ENCODE assay signal across 28 mouse cellular contexts in the genomic region with DNA sequence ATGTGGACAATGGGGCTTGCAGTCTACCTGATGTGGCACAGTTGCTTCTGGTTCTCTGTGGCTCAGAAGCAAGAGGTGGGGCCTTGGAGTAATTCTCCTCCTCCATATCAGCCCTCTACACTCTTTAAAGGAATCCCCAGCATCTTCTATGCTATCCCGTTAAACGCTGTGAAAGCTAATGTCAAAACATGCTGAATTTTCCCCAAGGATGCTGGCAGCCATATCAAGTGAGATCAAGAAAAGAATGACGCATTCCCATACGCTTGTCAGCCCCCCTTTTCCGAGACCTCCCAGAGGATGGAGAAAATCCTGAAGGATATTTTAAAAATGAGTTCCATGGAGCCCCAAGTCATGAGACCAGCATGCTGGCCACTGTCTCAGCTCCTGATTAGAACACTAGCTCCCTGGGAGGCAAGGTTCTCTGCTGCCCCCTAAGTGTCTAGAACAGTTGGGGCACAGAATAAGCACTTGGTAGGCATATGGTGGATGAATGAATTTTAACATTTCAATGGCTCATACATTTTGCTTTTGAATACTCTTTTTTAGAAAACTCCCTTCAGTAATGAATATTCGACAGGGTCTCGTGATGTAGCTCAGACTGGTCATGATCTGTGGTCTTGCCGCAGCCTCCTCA.
DNase-seq lines count a peak whose midpoint lies in the region; ATAC-seq and TF ChIP-seq lines count a peak whose summit lies in the region.
"Had no signal": no experiment of that assay in that cellular context is flagged by ENCODE, and none has a peak within 500 bp of the region (broad histone marks: within the 10 kb centered on the region; RNA-seq: fewer than 3 reads in every experiment).

No protein-coding gene starts in this region.

- peaks cover 64% of the 10 kb centered on the region for H3K36me3 ChIP-seq in hindbrain, embryonic 10.5 days
- H3K36me3 ChIP-seq in hindbrain, embryonic 12.5 days, result peaks cover 7% of the 10 kb centered on the region; the same call in 1 of the 2 replicates
- 0 out of 2 replicates have a peak, but pooled peaks cover 2% of the 10 kb centered on the region for H3K36me3 ChIP-seq in forebrain, embryonic 14.5 days (ENCODE audit: control insufficient read depth, insufficient read depth, low read length)
- H3K36me3 ChIP-seq: embryonic facial prominence, embryonic 15.5 days had no signal

- DNase-seq in hindbrain, embryonic 10.5 days (ENCODE audit: low spot score), result no peak
- no peak for DNase-seq in left cerebral cortex, adult 2 months (ENCODE audit: extremely low spot score in 1 of 2, low spot score in 2 of 2)
- DNase-seq in left cerebral cortex, adult 8-10 months (ENCODE audit: low spot score in 2 of 2), result no peak
- DNase-seq in brain, embryonic 14.5 days (ENCODE audit: low read depth), result peak; percentile 67
- peak; percentile 62 for DNase-seq in forebrain, embryonic 14.5 days (ENCODE audit: low spot score)
- no peak for DNase-seq in right cerebral cortex, postnatal 4 days
- DNase-seq: adrenal gland, postnatal 25 days; cerebellum, adult 2 months; cerebellum, postnatal 14 days; gastrocnemius, adult 2 months; gastrocnemius, postnatal 36 days; heart, adult 18-20 months; kidney, adult 11 months; kidney, postnatal 36 days; lung, adult 18-20 months; lung, postnatal 4 days had no signal

- H3K9ac ChIP-seq in hindbrain, embryonic 12.5 days, result no peak overlapping the region
- no peak overlapping the region for H3K9ac ChIP-seq in forebrain, embryonic 14.5 days (ENCODE audit: low read length)
- H3K9ac ChIP-seq: embryonic facial prominence, embryonic 15.5 days; kidney, embryonic 15.5 days; limb, embryonic 13.5 days; liver, embryonic 12.5 days; neural tube, embryonic 13.5 days had no signal

- no peaks in the 10 kb centered on the region for H3K27me3 ChIP-seq in hindbrain, embryonic 10.5 days (ENCODE audit: insufficient read depth, poor library complexity, severe bottlenecking)
- H3K27me3 ChIP-seq in hindbrain, embryonic 12.5 days, result no peaks in the 10 kb centered on the region
- no peaks in the 10 kb centered on the region for H3K27me3 ChIP-seq in forebrain, embryonic 14.5 days (replicated peaks; ENCODE audit: control insufficient read depth, insufficient read depth, low read length)
- H3K27me3 ChIP-seq: embryonic facial prominence, embryonic 15.5 days; kidney, embryonic 15.5 days; limb, embryonic 13.5 days; liver, embryonic 12.5 days; megakaryocyte, embryonic 14.5 days; neural tube, embryonic 13.5 days had no signal

- intact Hi-C loops in left cerebral cortex, adult 2 months (cut with DNase I), result no loop called here

- no peak overlapping the region for H3K4me2 ChIP-seq in hindbrain, embryonic 12.5 days (replicated peaks)
- H3K4me2 ChIP-seq in forebrain, embryonic 14.5 days (ENCODE audit: low read length), result no peak overlapping the region
- H3K4me2 ChIP-seq: embryonic facial prominence, embryonic 15.5 days; heart, embryonic 11.5 days; kidney, embryonic 15.5 days; limb, embryonic 13.5 days; liver, embryonic 12.5 days; neural tube, embryonic 13.5 days had no signal

- peak; percentile 15; the same call in 1 of the 2 replicates for TF ChIP-seq CTCF in left cerebral cortex, adult 2 months (IDR thresholded peaks at IDR 0.05)
- no peak; the same call in 1 of the 2 replicates for TF ChIP-seq CTCF in brain, embryonic 14.5 days (IDR thresholded peaks at IDR 0.05; ENCODE audit: borderline replicate concordance, extremely low read depth, insufficient read depth, insufficient read length)

- ATAC-seq in hindbrain, embryonic 12.5 days (ENCODE audit: low FRiP score), result no peak
- peak; percentile 43; the same call in 1 of the 2 replicates for ATAC-seq in forebrain, embryonic 14.5 days
- ATAC-seq in frontal cortex, adult (ENCODE audit: low TSS enrichment), result no peak
- ATAC-seq: CD4-positive, CD25-positive, alpha-beta regulatory T cell, adult 4 months; liver, embryonic 12.5 days; lung, postnatal 0 days had no signal

- H3K27ac ChIP-seq in hindbrain, embryonic 10.5 days, result peak overlapping the region; percentile 57
- H3K27ac ChIP-seq in hindbrain, embryonic 12.5 days, result no peak overlapping the region
- H3K27ac ChIP-seq in left cerebral cortex, adult 2 months, result no peak overlapping the region
- no peak overlapping the region for H3K27ac ChIP-seq in forebrain, embryonic 14.5 days (ENCODE audit: low read depth, low read length)
- H3K27ac ChIP-seq: embryonic facial prominence, embryonic 10.5 days; embryonic facial prominence, embryonic 15.5 days; gastrocnemius, adult 2 months; kidney, embryonic 15.5 days; limb, embryonic 13.5 days; liver, embryonic 12.5 days; neural tube, embryonic 13.5 days had no signal

- no peaks in the 10 kb centered on the region for H3K9me3 ChIP-seq in hindbrain, embryonic 10.5 days
- no peaks in the 10 kb centered on the region for H3K9me3 ChIP-seq in hindbrain, embryonic 12.5 days (replicated peaks)
- H3K9me3 ChIP-seq in forebrain, embryonic 14.5 days (replicated peaks; ENCODE audit: control insufficient read depth, low read length), result no peaks in the 10 kb centered on the region
- H3K9me3 ChIP-seq: embryonic facial prominence, embryonic 10.5 days; embryonic facial prominence, embryonic 15.5 days; kidney, embryonic 15.5 days; limb, embryonic 13.5 days; liver, embryonic 12.5 days; neural tube, embryonic 13.5 days had no signal

- WGBS in hindbrain, embryonic 10.5 days, result 89% methylated on average over 8 of the region's 8 CpGs
- 82% methylated on average over 8 of the region's 8 CpGs for WGBS in hindbrain, embryonic 12.5 days
- WGBS in forebrain, embryonic 14.5 days, result 59% methylated on average over 8 of the region's 8 CpGs

- no peak overlapping the region for H3K4me3 ChIP-seq in hindbrain, embryonic 10.5 days
- no peak overlapping the region for H3K4me3 ChIP-seq in hindbrain, embryonic 12.5 days
- no peak overlapping the region for H3K4me3 ChIP-seq in left cerebral cortex, adult 2 months
- no peak overlapping the region for H3K4me3 ChIP-seq in forebrain, embryonic 14.5 days (ENCODE audit: low read depth, low read length)
- H3K4me3 ChIP-seq: embryonic facial prominence, embryonic 10.5 days; embryonic facial prominence, embryonic 15.5 days; gastrocnemius, adult 2 months; kidney, embryonic 15.5 days; limb, embryonic 13.5 days; liver, embryonic 12.5 days; megakaryocyte, embryonic 14.5 days; neural tube, embryonic 13.5 days had no signal

- peaks cover 36% of the 10 kb centered on the region for H3K4me1 ChIP-seq in hindbrain, embryonic 10.5 days (replicated peaks)
- H3K4me1 ChIP-seq in hindbrain, embryonic 12.5 days, result peaks cover 33% of the 10 kb centered on the region
- H3K4me1 ChIP-seq in forebrain, embryonic 14.5 days (ENCODE audit: control insufficient read depth, insufficient read depth, low read length), result peaks cover 22% of the 10 kb centered on the region
- H3K4me1 ChIP-seq: liver, embryonic 12.5 days had no signal

- TF ChIP-seq POLR2A in brain, embryonic 14.5 days (IDR thresholded peaks at IDR 0.05; ENCODE audit: borderline replicate concordance, extremely low read depth, insufficient read depth, insufficient read length, poor library complexity, severe bottlenecking), result no peak

Comparison
In these comparisons a context has a peak if more than half of its experiments do, and no peak if none do; other contexts are left out.
1. DNase-seq: peak in brain, embryonic 14.5 days (single experiment) and forebrain, embryonic 14.5 days (single experiment); none in hindbrain, embryonic 10.5 days (single experiment), left cerebral cortex, adult 2 months (0 of 2), left cerebral cortex, adult 8-10 months (0 of 2) and right cerebral cortex, postnatal 4 days (single experiment).